Mouse (Mus musculus) yolk sac, embryonic 10.5 days (tissue): ENCODE data around the gene Celsr3.

Source experiments
- DNase-seq: peaks from one replicate; pipeline ENCODE4 v3.0.0-alpha.2; 2017; ENCODE audit warnings: low spot score

The Celsr3 gene

GRCm38 (mm10) chr9:108806831-108807230, 19.3 kb upstream of the Celsr3 start:
- DNase-seq = no peak

DNA sequence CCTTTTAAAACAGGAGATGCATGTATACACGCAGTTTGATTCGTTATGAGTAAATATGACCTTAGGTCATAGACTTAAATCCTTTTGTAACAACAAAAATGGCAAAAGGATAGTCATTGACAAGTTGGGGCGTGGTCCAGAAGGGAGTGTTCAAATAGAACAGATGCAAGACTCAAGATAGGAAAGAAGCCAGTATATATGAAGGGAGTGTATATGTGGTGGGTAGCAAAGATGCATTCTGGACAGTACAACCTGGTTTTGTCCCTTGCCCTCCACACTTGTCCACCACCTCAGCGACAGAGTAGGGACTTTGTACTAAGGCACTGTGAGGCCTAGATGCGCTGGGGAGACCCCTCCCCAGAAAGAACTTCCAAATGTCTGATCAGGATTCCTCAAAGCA, 18.4 kb upstream of the Celsr3 start:
- no peak for DNase-seq

- peak; percentile 91 for DNase-seq
Observed at GRCm38 (mm10) chr9:108808163-108808665, 17.9 kb upstream of the Celsr3 start, which contains the start of gene Nckipsd. Gene Nckipsd, plus strand, starts transcription at chr9:108808368.

DNA sequence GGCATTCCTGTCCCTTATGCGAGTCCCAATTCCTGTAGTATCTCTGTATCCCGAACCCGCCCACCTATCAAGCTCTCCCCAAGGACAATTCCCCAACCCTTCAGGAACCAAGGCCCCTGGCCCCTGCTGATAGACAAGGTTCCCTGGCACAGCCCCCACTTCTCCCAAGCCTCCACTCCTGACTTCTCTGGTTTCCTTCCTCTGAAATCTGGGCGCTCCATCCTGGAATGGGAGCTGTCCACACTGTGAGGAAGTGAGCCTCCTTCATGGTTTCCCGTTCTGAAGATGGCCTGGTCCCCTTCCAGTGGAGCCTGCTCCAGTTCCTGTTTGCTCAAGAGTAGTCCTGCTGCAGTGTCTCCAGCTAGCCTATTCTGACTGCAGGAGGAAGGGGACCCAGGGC, 16.9 kb upstream of the Celsr3 start:
- no peak for DNase-seq

DNA sequence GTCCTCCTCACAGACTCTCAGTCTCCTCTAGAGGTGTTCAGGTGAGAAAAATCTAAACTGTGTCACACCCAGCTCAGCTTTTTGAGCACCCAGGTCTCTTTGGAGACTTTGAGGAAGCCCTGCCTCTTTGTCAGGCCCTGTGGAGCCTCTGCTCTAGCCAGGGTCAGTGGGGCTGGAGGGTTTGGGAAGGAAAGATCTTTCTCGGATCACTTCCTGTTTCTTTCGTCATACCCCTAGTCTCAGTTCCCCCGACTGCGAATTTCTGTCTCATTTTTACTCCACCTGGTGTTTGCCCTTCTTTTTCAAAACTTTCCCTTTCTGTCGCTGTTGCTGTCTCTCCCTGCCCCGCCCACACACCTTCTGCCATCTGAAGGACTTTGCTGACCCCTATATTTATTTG, 16.4 kb upstream of the Celsr3 start:
- no peak for DNase-seq

- no peak for DNase-seq
Observed at GRCm38 (mm10) chr9:108810516-108810915, 15.6 kb upstream of the Celsr3 start.

- no peak for DNase-seq
Observed at GRCm38 (mm10) chr9:108815557-108815956, 10.6 kb upstream of the Celsr3 start.

GRCm38 (mm10) chr9:108819495-108819894, 6.6 kb upstream of the Celsr3 start:
- DNase-seq = no peak

DNA sequence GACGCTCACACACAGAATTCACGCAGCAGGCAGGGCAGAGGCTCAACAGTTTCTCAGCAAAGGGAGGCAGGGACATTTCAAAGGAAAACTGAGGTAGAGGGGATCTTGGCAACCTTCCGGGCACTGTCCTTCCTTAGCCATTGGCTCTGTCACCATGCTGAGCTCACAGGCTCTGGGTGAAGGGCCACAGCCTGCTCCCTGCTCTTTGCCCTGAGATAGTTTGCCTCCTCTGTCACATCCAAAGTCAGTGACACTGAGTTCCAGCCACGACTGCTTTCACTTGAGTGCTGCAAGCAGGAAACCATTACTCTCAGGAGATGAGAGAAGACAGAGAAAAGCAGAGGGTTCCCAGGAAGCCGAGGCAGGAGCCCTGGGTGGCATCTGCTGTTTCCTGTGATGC, 6.0 kb upstream of the Celsr3 start:
- no peak for DNase-seq

- DNase-seq = no peak
Observed at GRCm38 (mm10) chr9:108824144-108824685, 1.9 kb upstream of the Celsr3 start.

DNA sequence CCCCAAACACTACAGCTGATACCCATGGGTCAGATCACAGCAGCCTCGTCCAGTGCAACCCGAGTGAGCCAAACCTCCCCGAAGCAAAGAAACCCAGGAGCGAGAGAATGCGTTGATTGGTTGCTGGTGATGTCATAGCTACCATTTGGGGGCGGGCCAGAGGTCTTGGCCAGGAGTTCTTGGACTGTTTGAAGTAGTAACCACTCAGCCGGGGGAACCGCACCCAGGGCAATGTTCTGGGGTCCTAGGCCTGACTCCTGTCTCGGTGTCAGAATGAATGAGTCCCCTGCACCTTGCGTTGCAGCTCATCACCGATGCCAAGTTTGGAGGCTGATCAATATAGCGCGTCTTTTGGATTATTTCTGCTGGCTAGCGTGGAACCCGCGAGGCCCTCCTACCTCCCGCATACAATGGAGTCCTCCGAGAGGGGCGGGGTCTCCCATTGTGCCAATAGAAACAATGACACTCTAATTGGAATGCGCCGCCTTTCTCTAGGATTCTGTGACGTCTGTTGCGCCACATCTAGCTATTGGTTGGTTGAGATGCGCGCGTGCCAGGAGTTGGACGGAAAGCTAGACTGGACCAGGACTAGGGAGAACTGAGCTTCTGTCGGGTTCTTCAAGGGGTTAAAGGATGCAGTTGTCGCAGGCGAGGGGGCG, 1.2 kb upstream of the Celsr3 start:
- peak; percentile 55 for DNase-seq

GRCm38 (mm10) chr9:108826700-108827340, 700 bp downstream of the Celsr3 start:
- DNase-seq = peak; percentile 73

- DNase-seq = no peak
Observed at GRCm38 (mm10) chr9:108827454-108827853, 1.3 kb downstream of the Celsr3 start.

GRCm38 (mm10) chr9:108827906-108828305, 1.8 kb downstream of the Celsr3 start:
- no peak for DNase-seq

- no peak for DNase-seq
Observed at GRCm38 (mm10) chr9:108831637-108832036, 5.5 kb downstream of the Celsr3 start.

DNA sequence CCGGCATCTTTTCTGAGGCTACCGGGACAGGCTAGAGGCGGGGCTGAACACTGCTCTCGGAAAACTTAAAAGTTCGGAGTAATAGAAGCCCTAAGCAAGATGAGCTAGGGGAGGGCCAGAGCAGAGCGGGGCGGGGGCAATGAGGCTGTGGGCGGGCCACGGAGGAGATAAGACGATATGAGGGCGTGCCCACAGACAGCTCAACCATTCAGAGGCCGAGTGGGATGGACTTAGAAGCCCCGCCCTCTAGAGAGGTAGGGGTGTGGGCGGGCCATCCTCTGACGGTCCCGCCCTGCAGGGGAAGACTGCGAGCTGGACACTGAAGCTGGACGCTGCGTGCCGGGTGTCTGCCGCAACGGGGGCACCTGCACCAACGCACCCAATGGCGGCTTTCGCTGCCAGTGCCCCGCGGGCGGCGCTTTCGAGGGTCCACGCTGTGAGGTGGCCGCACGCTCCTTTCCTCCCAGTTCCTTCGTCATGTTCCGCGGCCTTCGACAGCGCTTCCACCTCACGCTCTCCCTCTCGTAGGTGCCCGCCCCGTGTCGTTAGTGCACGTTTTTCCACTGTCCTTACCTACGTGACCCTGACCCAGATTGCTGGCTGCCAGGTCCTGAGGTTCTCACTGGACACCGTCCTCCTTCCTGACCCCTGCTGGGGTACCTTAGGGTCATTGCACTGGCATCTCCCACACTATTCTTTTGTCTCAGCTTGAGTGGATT, 6.4 kb downstream of the Celsr3 start:
- DNase-seq = peak; percentile 97

GRCm38 (mm10) chr9:108842989-108843388, 16.9 kb downstream of the Celsr3 start:
- no peak for DNase-seq

- no peak for DNase-seq
Observed at GRCm38 (mm10) chr9:108845390-108845789, 19.3 kb downstream of the Celsr3 start.

DNA sequence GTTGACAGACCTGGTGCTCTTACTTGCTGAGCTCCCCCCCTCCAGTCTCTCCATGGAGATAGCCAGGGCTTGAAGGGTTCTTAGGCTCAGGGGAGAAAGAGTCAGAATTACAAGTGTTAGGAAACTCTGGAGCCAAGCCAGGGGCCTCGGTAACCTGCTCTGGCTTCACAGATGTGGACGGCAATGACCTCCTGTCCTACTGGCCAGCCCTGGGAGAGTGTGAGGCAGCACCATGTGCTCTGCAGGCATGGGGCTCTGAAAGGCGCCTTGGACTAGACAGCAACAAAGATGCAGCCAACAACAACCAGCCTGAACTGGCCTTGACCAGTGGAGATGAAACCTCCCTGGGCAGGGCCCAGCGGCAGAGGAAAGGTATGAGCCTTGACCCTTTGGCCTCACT, 21.3 kb downstream of the Celsr3 start:
- DNase-seq = peak; percentile 58

DNA sequence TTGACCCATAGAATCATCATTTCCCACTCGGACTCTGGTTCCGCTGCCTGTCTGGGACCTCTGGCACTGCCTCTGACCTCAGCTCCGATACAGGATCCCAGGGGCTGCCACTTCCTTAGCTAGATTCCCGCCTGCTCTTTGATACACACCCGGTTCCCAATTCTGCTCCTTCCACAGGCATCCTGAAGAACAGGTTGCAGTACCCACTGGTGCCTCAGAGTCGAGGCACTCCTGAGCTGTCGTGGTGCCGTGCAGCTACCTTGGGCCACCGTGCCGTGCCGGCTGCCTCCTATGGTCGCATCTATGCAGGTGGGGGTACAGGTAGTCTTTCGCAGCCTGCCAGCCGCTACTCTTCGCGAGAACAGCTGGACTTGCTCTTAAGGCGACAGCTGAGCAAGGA, 22.3 kb downstream of the Celsr3 start:
- no peak for DNase-seq

DNA sequence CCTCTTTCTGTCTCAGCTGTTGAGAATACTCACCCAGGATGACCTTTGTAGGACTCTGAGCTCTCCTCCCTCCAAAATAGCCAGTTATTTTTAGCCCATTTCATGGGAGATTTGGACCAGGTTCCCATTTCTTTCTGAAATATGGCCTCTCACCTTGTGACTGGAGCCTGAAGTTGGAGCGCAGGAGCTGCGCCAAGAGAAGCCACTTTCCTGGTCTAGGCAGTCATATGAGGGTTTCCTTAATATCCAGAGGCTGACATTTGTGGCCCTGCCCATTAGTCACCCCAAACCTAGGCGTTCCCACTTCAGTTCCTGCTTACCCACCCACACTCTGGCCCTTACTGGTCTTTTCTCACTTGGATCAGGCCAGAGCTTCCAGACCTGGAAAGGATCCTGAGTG, 26.9 kb downstream of the Celsr3 start, which contains the start of gene Slc26a6:
TSS of gene Slc26a6 (plus strand) at position 308 of the 400 bp plus-strand sequence.
- DNase-seq = no peak

DNA sequence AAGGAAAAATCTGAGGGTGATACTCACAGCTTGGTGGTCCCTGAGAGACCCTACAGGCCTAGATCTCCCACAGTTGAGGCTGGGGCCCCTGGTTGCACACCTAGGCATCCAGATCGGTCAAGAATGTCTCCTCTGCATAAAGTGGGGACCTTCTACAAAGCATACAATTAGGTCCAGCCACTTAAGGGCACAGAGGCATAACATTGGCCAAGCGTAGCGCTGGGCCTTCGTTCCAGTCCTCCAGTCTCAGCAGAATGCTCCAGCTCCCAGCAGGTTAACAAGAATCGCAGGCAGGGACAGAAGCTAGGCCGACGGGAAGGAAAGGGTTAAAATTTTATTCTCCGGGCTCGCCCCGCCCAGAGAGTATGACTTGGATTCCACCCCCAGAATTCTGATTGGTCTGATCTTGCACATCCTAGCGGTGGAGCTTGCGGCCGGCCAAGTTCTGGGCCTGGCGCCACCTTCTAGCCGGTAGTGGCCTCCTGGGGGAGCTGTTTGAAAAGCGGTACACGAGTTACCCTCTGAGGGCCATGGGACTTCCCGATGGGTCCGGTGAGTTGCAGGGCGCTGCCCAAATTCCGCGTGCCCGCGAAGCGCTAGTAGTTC, 27.6 kb downstream of the Celsr3 start:
- peak; percentile 95 for DNase-seq
